Mouse (Mus musculus) A20 (cell line): ENCODE results near the gene Slc48a1.

Experiments
- DNase-seq: peaks from one replicate; pipeline ENCODE4 v3.0.0-alpha.2; 2011; ENCODE audit warnings: low read depth, low spot score

The Slc48a1 gene

DNA sequence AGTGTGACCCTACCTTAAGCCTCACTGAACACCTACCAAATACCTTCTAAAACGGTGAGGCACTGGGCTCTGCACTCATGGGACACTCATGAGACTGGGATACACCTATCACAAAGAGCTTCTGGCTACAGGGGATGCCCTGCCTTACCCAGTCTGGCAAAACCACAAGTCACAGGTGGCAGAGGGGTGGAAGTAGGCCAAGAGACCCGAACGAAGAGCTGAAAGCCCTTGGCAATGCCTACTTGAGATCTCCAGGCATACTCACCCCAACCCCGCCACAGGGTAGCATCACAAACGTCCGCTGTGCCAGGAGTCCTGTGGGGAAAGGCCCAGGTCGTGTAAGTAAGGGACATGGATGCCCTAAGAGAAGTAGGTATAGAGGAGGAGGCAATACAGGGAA, 23.5 kb downstream of the Slc48a1 start:
- DNase-seq = no peak

DNA sequence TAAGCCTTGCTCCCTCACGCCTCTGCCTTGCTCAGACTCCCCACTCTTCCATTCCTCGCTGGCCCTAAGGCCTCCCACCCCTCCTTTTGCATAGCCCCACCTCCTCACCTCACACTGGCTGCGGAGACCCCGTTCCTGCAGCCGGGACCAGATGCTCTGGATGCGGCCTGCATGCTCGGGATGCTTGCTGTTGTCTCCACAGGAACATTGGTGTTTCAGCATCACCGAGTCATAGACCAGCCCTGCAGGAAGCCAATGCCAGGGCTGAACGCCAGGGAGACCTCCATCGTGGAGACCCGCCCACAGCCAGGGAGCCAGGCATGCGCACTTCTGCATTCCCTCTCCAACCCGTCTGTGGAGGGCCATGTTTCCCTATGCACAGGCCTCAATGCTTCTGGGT, 24.3 kb downstream of the Slc48a1 start:
- no peak for DNase-seq

DNA sequence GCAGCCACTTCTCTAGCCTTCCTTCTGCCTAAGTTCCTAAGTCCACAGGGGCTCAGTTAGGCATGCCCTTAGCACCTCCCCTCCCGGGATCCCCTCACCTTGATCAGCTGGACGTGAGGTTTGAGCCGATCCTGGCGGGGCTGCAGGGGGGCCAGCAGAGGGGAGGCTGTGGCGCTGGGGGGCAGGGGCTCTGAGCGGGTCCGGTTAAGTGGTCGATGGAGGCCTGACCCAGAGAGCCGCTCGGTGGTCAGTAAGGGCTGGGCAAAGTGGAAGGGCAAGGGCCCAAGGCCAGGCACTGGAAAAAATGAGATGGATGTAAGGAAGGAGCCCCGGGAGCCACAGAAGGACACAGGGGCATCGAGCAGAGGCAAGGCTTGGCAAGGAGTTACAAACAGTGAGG, 29.5 kb downstream of the Slc48a1 start:
- no peak for DNase-seq

DNA sequence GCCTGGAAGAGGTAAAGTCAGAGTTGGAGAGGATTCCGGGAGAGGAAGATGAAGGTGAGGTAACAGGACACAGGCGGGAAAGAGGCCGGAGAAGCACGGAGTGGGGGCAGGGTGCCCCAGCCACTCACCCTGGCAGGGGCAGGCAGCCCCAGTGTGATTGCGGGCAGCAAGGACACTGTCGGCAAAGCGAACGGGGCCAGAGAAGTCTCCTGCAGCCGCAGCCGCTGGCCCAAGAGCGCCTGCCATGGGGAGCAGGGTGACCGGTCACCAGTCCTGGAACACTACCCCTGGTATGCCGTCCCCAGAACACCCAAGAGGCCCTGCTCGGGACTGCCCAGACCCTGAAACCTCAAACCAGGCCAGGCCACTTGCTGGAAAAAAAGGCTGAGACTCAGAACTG, 30.2 kb downstream of the Slc48a1 start:
- no peak for DNase-seq

DNA sequence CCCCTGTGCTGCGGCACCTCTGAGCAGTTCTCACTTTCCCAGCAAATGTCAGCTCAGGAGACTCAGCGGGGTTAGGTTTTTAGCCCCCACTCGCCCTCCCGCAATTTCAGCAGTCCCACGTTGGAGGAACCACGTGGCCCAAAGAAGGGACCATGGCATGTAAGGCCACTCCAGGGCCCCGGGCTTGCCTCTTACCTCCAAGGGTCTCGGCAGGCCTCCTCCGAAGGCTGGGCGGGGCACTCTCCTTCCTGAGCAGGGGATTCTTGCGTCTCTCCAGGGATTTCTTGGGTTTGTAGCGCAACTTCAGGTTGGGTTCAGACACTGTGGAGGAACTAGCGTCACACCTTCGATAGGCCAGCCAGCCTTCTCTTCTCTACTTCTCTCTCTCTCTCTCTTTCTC, 30.9 kb downstream of the Slc48a1 start:
- no peak for DNase-seq

DNA sequence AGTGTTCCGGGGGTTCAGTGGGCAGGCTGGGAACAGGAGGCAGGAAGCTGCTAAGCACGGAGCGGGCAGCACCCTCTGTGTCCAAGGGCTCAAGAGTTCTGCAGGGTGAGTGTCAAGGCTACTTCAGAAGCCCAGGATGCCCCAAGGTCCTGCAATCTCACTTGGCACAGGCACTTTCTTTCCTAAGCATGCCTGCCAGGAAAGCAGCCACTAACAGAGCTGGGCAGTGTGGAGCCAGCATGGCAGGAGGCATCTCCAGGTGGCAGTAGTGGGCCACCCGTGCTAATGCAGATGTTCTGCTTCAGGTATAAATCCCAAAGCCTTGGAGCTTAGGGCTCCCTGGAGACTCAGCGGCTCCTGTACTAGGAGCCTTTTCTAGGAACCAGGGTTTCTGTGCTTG, 31.6 kb downstream of the Slc48a1 start:
- peak; percentile 36 for DNase-seq

DNA sequence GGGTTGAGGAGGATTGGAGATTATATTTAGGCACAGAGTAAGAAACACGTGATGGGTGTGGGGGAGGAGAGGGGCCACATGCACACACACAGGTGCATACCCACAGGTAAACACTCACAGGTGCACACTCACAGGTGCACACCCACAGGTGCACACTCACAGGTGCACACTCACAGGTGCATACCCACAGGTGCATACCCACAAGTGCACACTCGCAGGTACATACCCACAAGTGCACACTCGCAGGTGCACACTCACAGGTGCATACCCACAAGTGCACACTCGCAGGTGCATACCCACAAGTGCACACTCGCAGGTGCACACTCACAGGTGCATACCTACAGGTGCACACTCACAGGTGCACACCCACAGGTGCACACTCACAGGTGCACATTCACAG, 32.1 kb downstream of the Slc48a1 start:
- peak; percentile 18 for DNase-seq

DNA sequence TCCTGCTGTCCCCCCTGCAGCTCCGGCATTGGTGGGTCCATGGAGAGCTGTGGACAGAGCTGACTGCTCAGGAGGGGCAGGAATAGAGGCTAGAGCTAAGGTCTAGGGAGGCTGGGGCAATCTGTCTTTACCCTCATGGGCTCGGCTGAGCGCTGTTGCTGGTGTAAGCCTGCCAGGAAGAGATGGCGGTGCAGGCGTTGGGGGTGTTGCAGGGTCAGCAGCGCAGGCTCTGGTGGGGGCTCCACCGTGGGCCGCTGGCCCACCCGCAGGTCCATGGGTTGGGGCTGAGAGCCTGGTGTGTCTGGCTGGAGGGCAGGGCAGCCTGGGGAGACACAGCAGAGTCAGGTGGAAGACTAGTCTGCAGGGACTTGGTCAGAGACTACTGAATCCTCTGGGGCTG, 33.0 kb downstream of the Slc48a1 start:
- DNase-seq = no peak

DNA sequence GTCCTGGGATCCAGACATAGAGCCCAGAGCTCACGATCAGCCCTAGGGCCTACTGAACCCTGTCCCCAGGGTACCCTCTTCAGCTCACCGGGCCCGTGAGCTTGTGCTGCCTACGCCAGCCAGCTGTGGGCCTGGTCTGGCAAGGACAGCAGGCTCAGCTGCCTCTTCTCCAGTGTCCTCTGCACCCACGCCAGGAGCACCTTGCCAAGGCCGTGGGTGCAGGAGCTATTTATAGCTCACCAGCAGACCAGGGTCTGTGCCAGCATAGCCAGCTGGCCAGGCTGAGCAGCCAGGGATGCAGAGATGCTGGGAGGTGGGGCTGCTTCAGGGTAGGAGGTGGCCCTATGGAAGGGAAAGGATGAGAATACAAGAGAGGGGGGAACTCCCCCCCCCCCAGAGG, 33.8 kb downstream of the Slc48a1 start:
- no peak for DNase-seq

DNA sequence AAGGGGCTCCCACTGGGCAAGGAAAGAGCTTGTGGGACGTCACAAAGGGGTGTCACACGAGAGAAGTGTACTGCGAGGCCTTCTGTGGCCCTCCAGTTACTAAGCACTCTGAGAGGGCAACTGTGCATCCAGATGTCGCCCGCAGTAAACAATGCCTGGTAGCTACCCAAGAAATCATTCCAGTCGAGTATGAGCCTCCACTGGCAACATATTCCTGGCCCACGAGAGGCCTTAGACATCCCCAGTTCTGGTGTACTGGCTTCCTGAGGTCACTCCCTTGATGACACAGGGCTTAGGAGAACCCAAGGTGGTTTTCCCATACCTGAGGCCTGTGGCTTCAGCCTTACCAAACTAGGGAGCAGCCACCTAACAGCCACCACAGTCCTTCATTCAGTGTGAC, 34.6 kb downstream of the Slc48a1 start:
- no peak for DNase-seq

DNA sequence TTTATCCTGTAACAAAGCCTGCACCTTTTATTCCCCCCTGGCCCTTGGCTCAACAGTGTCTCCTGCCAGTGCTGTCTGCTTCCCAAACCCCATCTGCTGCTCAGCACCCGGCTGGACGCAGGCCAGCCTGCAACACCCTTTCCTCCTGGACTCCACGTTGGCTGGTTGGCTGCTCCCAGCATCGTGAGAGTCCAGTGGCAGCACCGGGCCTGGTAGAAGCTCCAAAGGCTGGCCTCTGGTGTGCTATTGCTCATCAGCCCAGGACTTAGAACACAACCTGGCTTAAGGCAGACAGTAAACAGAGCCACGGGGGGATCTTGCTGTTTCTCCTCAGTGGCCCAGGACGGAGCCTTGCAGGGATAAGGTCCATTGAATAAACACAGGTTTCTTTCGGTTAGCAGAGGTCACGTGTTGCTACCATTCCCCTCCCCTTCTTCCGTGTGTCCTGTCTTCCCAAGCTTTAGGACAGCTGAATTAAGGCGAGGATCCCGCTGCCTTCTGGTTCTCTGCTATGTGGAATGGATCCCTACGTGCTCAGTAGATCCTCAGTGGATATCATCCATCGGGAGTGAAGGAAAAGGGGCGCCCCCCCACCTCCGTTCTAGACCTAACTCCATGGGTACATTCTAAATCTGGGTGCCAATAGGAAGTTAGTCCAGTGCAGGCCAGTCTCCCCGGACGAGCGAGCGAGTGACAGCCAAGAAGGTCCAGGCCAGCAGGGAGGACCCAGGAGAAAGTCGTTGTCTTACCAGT, 35.3 kb downstream of the Slc48a1 start:
- DNase-seq = no peak

DNA sequence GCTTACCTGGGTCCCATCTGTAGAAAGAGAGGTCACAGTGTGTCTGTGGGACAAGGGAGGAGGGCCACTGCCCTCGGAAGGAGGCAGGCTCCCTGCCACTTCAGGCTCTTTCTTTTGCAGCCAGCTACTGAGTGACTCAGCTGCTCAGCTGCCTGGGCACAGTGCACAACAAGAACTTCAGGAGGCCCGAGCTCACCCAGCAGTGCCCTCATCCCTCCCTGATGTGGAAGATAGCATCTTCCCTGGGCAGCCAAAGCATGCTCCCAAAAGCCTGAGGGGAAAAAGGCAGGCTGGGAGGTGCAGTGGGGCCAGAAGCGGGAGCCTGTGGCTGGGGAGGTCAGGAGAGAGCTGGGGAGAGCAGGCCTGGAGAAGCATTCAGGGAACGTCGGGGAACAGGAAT, 36.4 kb downstream of the Slc48a1 start:
- no peak for DNase-seq

DNA sequence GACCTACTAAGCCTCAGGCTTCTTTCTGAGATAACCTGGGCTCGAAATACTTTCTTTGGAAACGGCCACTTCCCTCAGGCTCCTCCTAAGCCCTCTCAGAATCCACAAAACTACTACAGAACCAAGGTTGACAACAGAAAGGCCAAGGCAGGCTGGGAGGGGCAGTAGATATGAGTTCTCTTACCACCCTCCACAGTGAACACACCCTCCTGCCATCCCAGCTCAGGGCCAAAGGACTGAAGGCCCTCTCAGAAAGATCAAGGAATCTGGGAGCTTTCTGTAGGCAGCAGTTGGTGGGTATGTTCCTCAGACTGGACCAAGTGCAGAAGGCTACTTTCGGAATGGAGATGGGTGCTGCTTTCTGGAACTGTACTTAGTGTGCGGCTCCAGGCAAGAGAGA, 36.9 kb downstream of the Slc48a1 start:
- DNase-seq = no peak

DNA sequence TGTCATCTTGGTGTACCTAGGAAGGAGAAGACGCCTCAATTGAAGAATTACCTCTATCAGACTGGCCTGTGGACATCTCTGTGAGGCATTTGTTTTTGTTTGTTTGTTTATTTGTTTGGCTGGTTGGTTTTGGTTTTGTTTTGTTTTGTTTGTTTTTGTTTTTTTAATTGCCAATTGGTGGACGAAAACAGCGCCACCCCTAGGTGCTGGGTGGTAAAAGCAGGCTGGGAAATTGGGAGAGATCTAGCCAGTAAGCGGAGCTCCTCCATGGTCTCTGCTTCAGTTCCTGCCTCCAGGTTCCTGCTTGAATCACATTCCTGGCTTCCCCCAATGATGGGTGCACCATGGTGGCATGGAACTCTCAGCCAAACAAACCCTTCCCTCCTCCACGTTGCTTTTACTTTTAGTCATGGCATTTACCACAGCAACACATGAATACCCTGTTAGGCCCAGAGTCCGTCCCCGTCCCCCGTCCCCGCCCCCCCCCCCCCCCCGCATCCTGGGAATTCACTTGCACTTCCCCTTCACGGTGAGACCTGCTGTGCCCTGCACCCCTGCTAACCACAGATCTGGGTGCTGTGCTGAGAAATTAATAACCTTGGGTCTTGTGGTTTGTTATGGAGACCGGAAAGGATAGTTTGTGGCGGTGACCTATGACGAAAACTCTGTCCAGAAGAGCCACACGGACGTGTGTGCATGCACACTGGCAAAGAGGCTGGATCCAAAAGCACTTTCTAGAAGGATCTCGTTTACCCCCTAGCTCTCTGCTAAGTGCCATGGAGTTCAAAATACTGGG, 38.1 kb downstream of the Slc48a1 start:
- no peak for DNase-seq

DNA sequence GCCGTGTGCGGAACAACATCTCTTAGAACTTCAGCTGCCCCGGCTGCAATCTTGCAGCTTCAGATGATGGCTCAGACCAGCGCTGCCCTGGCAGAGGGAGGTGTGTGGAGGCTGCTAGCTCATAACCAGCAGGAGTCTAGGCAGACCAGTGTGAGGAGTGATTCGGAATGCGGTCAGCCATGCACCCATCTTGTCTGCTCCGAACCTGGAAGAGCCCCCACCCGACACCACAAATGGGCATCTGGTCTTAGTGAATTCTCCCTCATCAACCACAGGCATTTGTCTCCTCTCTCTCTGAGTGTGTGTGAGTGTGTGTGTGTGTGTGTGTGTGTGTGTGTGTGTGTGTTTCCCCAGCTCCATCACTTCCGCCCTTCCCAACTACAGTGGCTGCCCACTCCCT, 41.6 kb downstream of the Slc48a1 start:
- DNase-seq = no peak

DNA sequence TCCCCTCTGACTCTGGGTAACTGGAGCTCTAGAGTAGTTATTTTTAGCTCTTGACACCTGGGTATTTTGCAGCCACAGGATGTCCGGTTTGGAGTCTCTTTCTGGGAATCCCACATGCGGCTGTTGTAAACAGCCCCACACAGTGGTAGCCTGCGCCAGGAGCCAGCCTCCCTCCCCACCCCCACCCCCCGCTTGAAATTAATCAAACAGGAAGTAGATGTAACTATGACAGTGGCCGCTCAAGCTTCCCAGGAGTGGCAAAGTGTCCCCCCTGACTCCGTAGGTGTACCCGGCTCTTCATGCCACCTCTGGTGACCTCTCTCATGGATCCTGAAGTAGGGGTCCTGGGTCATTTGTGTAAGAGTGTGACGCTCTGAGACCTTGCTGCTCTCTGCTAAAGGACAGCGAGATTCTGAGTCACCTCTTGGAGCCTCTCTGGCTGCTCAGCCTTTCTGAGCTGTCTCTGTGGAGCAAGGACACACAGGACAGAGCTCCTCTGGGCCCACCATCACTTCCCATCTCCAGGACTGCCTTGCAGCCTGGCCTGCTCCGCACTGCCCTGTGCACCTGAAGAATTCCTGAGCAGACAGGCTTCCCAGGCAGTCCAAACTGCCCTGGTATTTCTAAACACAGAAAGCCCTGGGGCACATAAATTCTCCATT, 43.1 kb downstream of the Slc48a1 start:
- peak; percentile 83 for DNase-seq

DNA sequence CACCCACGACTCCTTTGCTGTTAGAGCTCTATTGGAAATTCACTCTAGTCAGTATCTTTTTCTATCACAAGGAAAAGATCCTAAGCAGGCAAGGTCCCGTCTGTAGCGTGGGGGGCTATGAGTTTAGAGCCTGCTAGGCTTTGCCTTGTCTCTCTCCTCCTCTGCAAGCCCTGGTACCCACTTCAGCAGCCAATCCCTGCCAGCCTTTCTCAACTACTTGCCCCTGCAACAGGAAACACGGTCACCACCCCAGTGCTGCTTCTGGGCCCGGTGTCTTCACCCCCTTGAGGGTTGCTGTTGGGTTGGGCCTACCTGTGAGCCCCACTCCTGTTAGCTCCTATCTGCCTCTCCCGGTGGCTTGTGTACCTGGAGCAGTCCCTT, 43.7 kb downstream of the Slc48a1 start:
- DNase-seq = peak; percentile 82

DNA sequence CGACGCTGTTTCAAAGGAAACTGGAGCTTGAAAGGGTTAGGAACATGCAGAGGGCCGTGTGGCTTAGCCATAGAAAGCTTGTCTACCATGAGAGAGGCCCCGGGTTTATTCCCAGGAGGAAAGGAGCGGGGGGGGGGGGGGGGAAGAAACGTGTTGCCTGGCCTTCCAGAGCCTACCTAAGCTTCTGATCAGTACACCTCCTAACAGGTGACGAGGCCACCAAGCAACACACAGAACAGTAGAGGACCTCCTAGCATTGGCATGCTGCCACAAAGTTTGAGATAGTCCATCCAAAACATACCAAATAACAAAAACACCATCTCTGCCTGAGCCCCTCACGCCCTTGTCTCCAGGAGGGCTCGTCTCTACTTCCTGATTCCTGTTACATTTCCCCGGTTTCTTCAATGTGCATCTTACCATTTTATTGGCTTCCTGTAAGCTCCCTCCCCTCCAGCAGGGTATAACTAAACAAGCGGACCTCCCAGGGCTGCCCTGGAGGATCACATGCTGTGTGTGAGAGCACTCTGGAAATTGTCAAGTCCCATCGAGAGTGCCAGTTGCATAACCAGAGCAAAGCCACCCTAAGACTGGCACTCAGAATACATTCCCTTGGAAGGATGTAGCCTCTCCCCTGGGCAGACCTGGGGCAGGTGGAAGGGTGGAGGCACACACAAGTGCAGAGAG, 44.4 kb downstream of the Slc48a1 start:
- DNase-seq = peak; percentile 70

DNA sequence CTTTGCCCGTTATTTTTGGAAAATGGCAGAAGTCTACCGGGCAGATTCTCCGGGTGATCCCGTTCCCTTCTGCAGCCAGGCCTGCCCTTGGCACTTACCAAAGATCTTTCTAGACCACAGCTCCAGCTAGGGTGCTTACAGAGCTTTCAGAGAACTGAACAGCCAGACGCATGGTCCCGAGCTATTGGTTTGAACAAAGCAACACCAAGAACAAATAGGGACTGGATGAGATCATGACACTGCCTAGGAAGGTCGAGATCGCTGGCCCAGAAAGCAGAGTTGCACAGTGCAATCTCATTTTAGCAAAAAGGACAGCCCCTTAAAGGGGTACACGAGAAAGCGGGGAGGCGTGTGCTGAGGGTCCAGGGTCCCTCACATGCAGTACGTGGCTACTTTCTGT, 45.2 kb downstream of the Slc48a1 start:
- no peak for DNase-seq

DNA sequence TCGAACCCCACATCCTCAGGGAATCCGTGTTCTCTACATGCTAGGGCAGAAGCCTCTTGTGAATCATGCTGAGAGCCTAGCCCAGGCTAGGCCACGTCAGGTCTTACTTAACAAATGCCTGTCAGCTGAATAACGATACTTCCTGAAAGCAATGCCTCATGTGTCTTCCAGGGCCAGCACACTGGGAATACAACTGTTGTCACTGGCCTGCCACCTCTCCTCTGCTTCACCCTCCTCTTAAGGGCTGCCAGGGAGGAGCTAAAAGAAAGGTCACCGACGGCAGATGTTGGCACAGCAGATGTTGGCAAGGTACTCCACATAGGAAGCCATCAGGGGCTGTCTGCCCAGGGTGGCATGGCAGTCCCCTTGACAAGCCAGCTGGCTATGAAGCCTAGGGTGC, 45.7 kb downstream of the Slc48a1 start:
- no peak for DNase-seq

DNA sequence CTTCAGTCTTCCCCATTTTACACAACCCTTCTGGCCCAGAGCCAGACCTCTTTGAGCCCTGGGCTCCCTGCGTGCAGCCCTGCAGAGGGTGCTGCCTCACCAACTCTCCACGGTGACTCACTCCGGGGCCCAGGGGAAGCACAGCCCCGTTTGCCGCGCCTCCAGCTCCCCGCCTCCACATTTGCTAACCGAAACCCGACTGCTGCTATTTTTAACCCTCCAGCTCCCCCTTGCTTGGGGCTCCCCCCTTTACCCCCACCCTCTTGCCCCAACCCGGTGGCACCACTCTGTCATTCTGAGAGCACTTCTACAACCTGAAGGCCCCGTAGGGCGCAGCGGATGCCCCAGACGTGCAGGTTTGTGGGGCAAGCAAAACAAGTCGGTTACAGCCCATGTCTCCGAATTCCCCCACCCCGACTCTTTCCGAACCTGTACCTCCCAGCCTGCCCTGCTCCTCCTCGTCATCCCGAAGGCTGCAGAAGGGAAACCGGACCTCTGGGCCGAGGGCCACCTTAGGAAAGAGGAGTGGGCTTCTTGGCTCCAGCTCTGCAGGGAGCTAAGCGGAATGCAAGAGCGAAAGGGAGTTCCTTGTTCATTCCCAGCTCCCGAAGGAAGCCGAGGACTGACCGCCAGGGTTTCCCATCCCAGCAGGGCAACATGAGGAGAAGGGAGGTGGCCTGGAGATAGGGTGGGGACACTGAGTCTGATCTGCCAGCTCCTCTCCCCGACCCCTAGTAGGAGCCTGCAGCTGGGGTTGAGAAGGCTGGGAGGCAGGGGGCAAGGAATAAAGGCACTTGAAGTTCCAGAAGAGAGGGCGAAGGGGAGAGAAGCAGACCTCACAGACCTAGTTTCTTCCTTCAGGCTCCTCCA, 47.0 kb downstream of the Slc48a1 start:
- DNase-seq = peak; percentile 98
